Mouse (Mus musculus) bone marrow macrophage, adult 2 months (primary cell): ENCODE measurements around the gene Lrrc66.

Source experiments
- CTCF ChIP-seq: IDR thresholded peaks from 2 replicates; pipeline ENCODE4 v1.5.1; 2012; ENCODE audit warnings: low read depth, mild to moderate bottlenecking, low read length, moderate library complexity
- POLR2A ChIP-seq: IDR thresholded peaks from 2 replicates; pipeline ENCODE4 v1.6.1; 2012; ENCODE audit warnings: mild to moderate bottlenecking, low read depth, low read length, borderline replicate concordance

- TF ChIP-seq POLR2A (no peak), CTCF (no peak)
These were observed 66.2 kb downstream of the Lrrc66 start for GRCm38 (mm10) chr5:73566119-73566518.
